Mouse (Mus musculus): ENCODE results near the gene Mtch1. TPM values are rescaled to one million over a fixed set of nuclear protein-coding genes. Genes with fewer than 3 reads are reported as not detected.
A peak's percentile ranks its signal among the peaks of the same experiment; 100 is the strongest.
"Not testable (repeated sequence)": the region's sequence is repeated elsewhere in the genome, so short reads cannot be mapped to it uniquely, and the experiment has no call there.

Mtch1 gene
- total RNA-seq, 1 experiment from 2014 or later = 65.8 TPM

- no peak for ATAC-seq (ENCODE audit: extremely low read depth, insufficient number of reproducible peaks, low FRiP score, poor library complexity, severe bottlenecking)
These were observed 21.0 kb upstream of the Mtch1 start for GRCm38 (mm10) chr17:29368726-29369125.

GRCm38 (mm10) chr17:29365105-29365621 is 17.4 kb upstream of the Mtch1 start:
- ATAC-seq (ENCODE audit: extremely low read depth, insufficient number of reproducible peaks, low FRiP score, poor library complexity, severe bottlenecking) = peak; percentile 31; the same call in 1 of the 2 replicates

GRCm38 (mm10) chr17:29363109-29363508 is 15.4 kb upstream of the Mtch1 start:
- 0 out of 2 replicates have a peak, but pooled peaks have one; percentile 18 for ATAC-seq (ENCODE audit: extremely low read depth, insufficient number of reproducible peaks, low FRiP score, poor library complexity, severe bottlenecking)

- peak; percentile 43 for ATAC-seq (ENCODE audit: extremely low read depth, insufficient number of reproducible peaks, low FRiP score, poor library complexity, severe bottlenecking)
These were observed 14.4 kb upstream of the Mtch1 start for GRCm38 (mm10) chr17:29361982-29362691.

GRCm38 (mm10) chr17:29360761-29361221 is 13.1 kb upstream of the Mtch1 start, which contains the start of gene Fgd2:
Gene Fgd2 (plus strand): TSS chr17:29360914.
- peak; percentile 59 for ATAC-seq (ENCODE audit: extremely low read depth, insufficient number of reproducible peaks, low FRiP score, poor library complexity, severe bottlenecking)

GRCm38 (mm10) chr17:29358928-29359327 is 11.2 kb upstream of the Mtch1 start:
- no peak for ATAC-seq (ENCODE audit: extremely low read depth, insufficient number of reproducible peaks, low FRiP score, poor library complexity, severe bottlenecking)

GRCm38 (mm10) chr17:29356882-29357281 is 9.1 kb upstream of the Mtch1 start:
- ATAC-seq (ENCODE audit: extremely low read depth, insufficient number of reproducible peaks, low FRiP score, poor library complexity, severe bottlenecking) = no peak

GRCm38 (mm10) chr17:29356479-29356856 is 8.7 kb upstream of the Mtch1 start:
- ATAC-seq (ENCODE audit: extremely low read depth, insufficient number of reproducible peaks, low FRiP score, poor library complexity, severe bottlenecking) = no peak

- ATAC-seq (ENCODE audit: extremely low read depth, insufficient number of reproducible peaks, low FRiP score, poor library complexity, severe bottlenecking) = no peak
These were observed 8.2 kb upstream of the Mtch1 start for GRCm38 (mm10) chr17:29355841-29356478.

- ATAC-seq (ENCODE audit: extremely low read depth, insufficient number of reproducible peaks, low FRiP score, poor library complexity, severe bottlenecking) = no peak
These were observed 7.7 kb upstream of the Mtch1 start for GRCm38 (mm10) chr17:29355461-29355840.

GRCm38 (mm10) chr17:29351056-29351455 is 3.3 kb upstream of the Mtch1 start:
- ATAC-seq (ENCODE audit: extremely low read depth, insufficient number of reproducible peaks, low FRiP score, poor library complexity, severe bottlenecking) = not testable (repeated sequence)

- ATAC-seq (ENCODE audit: extremely low read depth, insufficient number of reproducible peaks, low FRiP score, poor library complexity, severe bottlenecking) = no peak
These were observed 1.3 kb upstream of the Mtch1 start for GRCm38 (mm10) chr17:29348996-29349395.

- ATAC-seq (ENCODE audit: extremely low read depth, insufficient number of reproducible peaks, low FRiP score, poor library complexity, severe bottlenecking) = no peak
These were observed 549 bp downstream of the Mtch1 start for GRCm38 (mm10) chr17:29347126-29347644.

- no peak for ATAC-seq (ENCODE audit: extremely low read depth, insufficient number of reproducible peaks, low FRiP score, poor library complexity, severe bottlenecking)
These were observed 1.1 kb downstream of the Mtch1 start for GRCm38 (mm10) chr17:29346496-29347125.

GRCm38 (mm10) chr17:29345272-29345671 is 2.5 kb downstream of the Mtch1 start:
- no peak for ATAC-seq (ENCODE audit: extremely low read depth, insufficient number of reproducible peaks, low FRiP score, poor library complexity, severe bottlenecking)

GRCm38 (mm10) chr17:29343241-29343640 is 4.5 kb downstream of the Mtch1 start:
- ATAC-seq (ENCODE audit: extremely low read depth, insufficient number of reproducible peaks, low FRiP score, poor library complexity, severe bottlenecking) = no peak

- ATAC-seq (ENCODE audit: extremely low read depth, insufficient number of reproducible peaks, low FRiP score, poor library complexity, severe bottlenecking) = no peak
These were observed 5.5 kb downstream of the Mtch1 start for GRCm38 (mm10) chr17:29342010-29342910.

GRCm38 (mm10) chr17:29341591-29342003 is 6.1 kb downstream of the Mtch1 start:
- peak; percentile 72; the same call in 1 of the 2 replicates for ATAC-seq (ENCODE audit: extremely low read depth, insufficient number of reproducible peaks, low FRiP score, poor library complexity, severe bottlenecking)

Data from neutrophil, adult 5-6 weeks (primary cell).